Mouse (Mus musculus) layer of hippocampus, postnatal 10 days (tissue): ENCODE measurements at regions not wholly inside any gene's neighbourhood (a gene's known extent, or its start where the extent isn't known, plus 50 kb on each side); places are given as distances from the start of the nearest gene placed in this dataset.

Experiments
- DNase-seq, 2 experiments: peaks; one replicate each; pipeline ENCODE4 v3.0.0; 2021; ENCODE audit warnings: low spot score in 2 of 2

DNA sequence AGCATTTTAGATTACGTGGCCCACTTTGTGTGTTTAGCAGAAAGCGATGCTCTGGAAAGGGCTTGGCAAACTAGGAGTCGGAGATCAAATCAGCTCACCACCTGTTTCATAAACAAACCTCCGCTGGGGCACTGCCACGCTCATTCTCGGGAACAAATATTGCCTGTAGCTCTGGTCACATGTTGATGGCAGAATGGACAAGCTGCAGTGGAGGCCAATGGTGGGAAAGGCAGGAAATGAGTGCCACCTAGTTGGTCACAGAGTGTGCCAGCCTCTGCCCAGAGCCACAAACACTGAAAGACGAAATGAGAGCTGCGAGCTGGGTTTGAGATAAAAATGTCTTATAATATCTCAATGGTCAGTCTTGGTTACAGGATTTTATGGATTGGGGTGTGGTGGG lies 259.2 kb upstream of the Csf3r start:
- no peak for DNase-seq

GRCm38 (mm10) chr4:125777126-125777525 lies 247.2 kb upstream of the Csf3r start:
- no peak for DNase-seq

DNA sequence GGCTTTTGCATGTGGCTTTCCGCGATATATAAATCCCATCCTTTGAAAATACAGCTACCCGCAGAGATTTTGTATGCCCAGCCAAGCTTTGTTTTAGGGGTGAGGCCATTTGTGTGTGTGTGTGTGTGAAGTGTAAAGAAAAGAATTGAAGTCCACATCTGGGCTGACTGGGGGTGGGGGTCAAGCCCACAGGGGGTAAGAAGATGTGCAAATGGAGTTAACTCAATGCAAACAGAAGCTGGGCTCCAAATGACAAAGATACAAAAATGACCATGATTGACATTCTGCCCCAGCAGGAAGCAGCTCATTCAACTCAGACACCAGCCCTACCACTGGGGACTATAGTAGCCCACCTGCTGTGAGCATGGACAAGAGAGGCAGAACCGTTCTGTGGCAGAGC lies 244.2 kb upstream of the Csf3r start:
- DNase-seq: no peak

DNA sequence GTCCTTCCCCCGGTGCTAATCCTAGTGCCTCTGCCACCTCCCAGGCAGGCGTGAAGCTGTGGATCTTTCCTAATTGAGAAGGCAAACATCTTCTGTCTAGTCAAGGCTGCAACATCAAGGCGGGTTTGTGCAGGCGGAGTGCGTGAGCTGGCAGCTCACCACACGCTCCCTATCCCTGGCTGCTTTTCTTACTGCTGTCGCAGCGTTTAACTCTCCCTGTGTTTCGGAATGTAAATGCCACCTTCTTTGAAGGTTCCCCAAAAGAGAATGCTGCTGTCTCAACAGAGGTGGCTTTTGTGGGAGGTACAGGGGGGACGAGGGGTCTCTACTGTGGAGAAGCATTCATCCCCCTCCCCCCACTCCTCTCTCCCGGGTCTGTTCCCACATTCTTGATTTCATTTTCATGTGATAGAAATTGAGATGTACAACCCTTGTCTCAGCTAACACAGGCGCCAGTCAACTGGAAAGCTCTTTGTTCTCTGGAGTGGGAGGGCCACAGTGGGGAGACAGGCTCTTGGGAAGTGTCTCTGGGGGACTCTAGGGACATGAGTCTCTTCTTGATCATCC lies 243.3 kb upstream of the Csf3r start:
- DNase-seq: peak; percentile 18 to 37

DNA sequence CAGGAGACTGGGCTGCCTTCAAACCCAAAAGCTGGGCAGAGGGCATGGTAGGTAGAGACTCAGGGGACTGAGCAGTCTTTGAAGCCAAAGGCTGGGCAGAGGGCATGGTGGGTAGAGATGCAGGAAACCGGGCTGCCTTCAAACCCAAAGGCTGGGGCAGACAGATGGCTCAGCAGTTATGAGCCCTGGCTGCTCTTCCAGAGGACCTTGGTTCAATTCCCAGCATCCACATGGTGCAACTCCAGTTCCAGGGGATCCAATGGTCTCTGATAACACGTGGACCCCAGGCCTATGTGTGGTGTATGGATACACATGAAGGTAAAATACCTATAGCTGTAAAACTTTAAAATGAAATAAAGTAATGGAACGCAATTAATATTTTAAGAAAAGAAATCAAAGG lies 242.0 kb upstream of the Csf3r start:
- no peak for DNase-seq

- DNase-seq: no peak
Measured at GRCm38 (mm10) chr4:125786083-125786482, 238.3 kb upstream of the Csf3r start.

- DNase-seq: no peak
Measured at GRCm38 (mm10) chr4:125794679-125795078, 229.7 kb upstream of the Csf3r start.

DNA sequence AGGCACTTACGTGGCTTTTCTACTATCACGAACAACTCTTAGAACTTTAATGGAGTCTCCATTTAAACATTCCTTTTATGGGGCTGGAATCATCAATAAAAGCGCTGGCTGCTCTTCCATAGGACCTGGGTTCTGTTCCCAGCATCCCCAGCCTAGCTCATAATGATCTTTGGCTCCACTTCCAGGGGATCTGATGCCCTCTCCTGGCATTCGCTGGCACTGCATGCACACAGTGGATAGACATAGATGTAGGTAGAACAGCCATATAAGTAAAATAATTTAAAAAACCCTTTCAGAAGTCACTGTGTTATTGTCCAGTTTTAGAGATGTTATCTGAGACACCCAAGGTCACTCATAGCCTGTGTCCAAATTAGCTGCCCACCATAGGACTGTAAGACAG lies 216.4 kb upstream of the Csf3r start:
- DNase-seq: no peak

DNA sequence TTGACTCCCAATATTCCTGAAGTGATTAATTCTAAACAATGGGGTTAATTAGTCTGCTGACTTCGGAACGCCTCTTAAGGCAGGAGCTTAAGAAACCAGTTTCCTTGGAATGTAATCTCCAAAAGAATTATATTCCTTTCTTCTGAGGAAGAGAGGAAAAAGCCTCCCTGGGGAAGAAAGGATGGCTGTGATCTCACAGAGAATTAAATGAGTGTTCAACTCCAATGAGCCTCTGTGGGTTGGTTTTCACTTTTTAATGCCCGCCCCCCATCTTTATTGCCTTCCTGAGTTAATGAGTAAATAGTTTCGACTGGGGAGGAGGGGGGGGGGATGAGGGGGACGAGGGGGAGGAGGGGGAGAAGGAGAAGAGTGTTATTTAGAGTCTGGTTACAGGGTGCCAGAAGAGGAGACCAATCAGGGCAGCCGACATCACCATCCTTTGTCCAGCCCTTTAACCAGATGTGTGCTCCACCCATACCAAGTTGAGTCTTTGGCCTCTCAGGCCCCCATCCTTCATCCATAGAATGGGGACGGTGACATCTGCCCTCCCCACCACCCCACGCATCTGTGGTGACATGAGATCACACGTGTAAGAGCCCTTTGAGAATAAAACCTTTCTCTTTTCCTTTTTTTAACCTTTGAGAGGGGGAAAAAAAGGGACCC lies 214.8 kb upstream of the Csf3r start:
- DNase-seq: no peak

DNA sequence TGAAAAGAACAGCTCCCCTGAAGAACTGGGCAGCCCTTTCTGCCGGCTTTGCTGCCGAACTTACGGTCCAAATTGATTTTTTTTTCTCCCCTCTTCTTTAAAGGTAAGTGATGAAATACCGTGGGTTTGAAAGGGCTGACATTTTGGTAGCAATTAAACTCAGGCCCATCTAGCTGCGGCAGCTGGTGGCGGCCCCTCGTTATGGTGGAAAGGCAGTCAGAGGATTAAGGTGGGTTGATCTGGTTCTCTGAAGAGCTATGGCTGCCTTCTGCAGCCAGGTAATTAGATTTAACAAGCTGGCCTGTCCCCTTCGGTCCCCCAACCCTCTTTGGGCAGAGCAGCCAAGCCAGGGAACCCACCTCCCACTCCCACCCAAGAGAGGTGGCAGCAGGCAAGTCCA lies 214.1 kb upstream of the Csf3r start:
- DNase-seq: no peak

GRCm38 (mm10) chr4:125814311-125814710 lies 210.0 kb upstream of the Csf3r start:
- peak; percentile 50 to 68 for DNase-seq

- DNase-seq: no peak
Measured at GRCm38 (mm10) chr4:125815276-125815675, 209.1 kb upstream of the Csf3r start.

DNA sequence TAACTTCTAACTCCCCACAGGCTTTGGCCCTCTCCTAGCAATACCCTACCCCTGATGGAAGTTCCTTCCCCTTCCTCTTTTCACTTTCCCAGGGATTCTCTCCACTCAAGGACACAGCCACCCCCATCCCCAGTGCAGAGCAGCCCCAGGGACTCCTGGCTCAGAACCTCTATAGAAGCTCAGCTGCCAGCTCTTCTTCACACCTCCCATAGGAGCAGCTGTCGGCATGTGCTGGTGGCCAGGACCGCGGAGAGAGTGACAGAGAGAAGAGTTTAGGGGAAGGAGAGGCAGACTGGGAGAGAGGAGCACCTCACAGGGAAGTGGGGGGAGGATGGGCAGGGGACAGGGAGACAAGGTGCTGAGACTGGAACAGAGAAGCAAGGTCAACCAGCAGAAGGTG lies 199.8 kb upstream of the Csf3r start:
- DNase-seq: peak; percentile 33 to 49

- DNase-seq: peak; percentile 49 to 63
Measured at GRCm38 (mm10) chr4:125826416-125826815, 197.9 kb upstream of the Csf3r start.

GRCm38 (mm10) chr4:125835250-125835649 lies 189.1 kb upstream of the Csf3r start:
- no peak for DNase-seq

GRCm38 (mm10) chr4:125847568-125847967 lies 176.8 kb upstream of the Csf3r start:
- no peak for DNase-seq

GRCm38 (mm10) chr4:125850300-125850699 lies 174.1 kb upstream of the Csf3r start:
- peak; percentile 79 to 83 for DNase-seq

DNA sequence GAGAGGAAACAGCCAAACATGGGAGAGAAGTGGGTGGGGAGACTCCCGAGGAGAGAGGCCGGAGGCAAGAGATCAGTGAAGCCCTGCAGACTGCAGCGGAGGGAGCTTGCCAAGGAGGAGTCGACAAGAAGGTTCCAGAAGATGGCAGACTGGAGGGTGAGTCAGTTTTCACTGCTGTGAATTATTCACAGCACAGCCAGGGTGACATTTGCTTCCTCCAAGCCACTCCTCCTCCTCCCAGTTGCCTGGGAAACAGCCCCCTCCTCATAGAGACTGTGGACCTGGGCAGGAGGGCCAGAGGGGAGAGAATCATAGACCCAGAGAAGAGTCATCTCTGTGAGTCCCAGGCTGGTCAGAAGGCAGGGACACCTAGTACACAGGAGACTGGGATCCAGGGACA lies 171.8 kb upstream of the Csf3r start:
- DNase-seq: no peak

- DNase-seq: no peak
Measured at GRCm38 (mm10) chr4:125855983-125856591, 168.3 kb upstream of the Csf3r start.

GRCm38 (mm10) chr4:125856781-125857180 lies 167.6 kb upstream of the Csf3r start:
- no peak for DNase-seq

DNA sequence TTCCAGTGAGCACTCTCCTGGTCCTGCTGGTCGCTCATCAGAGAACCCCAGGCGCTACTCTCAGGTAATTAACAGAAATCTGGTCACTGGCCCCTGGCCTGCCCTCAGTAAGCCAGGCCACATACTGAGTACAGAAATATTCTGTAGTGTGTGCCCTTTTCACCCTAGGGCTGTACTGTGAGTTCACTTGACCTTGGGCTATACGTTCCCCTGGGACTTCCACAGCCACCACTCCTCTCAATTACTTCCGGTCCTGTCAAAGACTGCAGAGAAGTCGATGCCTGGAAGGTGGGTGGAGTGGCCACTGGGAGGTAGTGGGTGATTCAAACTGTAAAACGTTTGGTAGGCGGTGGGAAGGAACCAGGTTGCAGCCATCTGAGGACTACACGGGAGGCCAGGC lies 159.3 kb upstream of the Csf3r start:
- no peak for DNase-seq

DNA sequence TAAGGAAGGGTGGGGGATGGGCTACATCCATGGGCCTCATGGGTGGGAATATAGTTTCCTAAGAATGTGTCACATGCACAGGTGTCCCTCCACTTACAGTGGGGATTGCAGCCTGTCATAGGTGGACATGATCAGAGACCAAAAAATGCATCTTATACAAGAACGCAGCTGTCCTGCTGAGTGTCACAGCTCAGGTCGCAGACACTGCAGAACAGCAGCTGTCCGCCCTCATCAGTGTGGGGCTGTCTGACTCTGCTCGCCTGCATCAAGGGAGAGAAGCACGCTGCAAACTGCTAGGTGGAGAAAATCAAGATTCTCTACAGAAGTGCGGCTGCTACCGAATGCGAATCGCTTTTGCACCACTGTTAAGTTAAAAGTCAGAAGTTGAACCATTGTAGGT lies 158.6 kb upstream of the Csf3r start:
- no peak for DNase-seq

- no peak for DNase-seq
Measured at GRCm38 (mm10) chr4:125871211-125871610, 153.1 kb upstream of the Csf3r start.
